Mouse (Mus musculus): ENCODE measurements around the gene Mdm2.

GRCm38 (mm10) chr10:117677494-117678236 lies 32.9 kb downstream of the Mdm2 start:
- TF ChIP-seq CTCF (IDR thresholded peaks at IDR 0.05; ENCODE audit: low read depth) (peak; percentile 47), EP300 (optimal IDR thresholded peaks at IDR 0.05) (no peak)

Data from stomach, postnatal 0 days (tissue).